Mouse (Mus musculus): ENCODE results near the gene Rplp1. TPM values are rescaled to one million over a fixed set of nuclear protein-coding genes. Genes with fewer than 3 reads are reported as not detected.

Gene Rplp1
- polyA plus RNA-seq, 1 experiment, result 6,021 TPM

DNA sequence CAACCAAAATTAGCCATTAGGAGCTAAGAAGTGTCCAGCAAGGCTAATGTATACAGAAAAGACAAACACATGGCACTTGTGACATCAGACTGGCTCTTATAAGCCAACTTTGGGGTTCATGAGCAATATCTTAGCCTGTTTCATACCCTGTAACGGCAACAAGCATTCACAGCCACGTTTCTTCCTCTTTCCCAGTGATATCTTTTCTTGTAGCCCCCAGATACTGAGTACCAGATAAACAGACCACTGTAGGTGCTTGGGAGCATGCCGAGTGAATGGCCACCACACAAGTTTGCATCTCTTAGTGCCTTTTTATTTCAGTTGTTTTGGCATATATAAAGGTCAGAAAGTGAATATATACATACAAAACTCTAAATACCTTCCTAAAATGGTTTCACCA lies 2.6 kb upstream of the Rplp1 start:
- Histone ChIP-seq H3K4me3 (ENCODE audit: low read depth, low read length) (no peak overlapping the region), H3K36me3 (ENCODE audit: control insufficient read depth, insufficient read depth, low read length, poor library complexity, severe bottlenecking) (peaks cover 61% of the 10 kb centered on the region), H3K9ac (ENCODE audit: low read depth, poor library complexity, severe bottlenecking) (no peak overlapping the region), H3K27me3 (ENCODE audit: control insufficient read depth, insufficient read depth, low read length, poor library complexity, severe bottlenecking) (no peaks in the 10 kb centered on the region), H3K27ac (ENCODE audit: insufficient read depth, low read length) (no peak overlapping the region), H3K4me1 (ENCODE audit: control insufficient read depth, insufficient read depth, low read length) (no peaks in the 10 kb centered on the region), H3K9me3 (replicated peaks; ENCODE audit: control insufficient read depth, insufficient read depth, low read length, poor library complexity, severe bottlenecking) (no peaks in the 10 kb centered on the region)
- TF ChIP-seq CTCF (IDR thresholded peaks at IDR 0.05; ENCODE audit: low read depth, low read length) (no peak), POLR2A (IDR thresholded peaks at IDR 0.05; ENCODE audit: insufficient read depth, low read length) (no peak), EP300 (IDR thresholded peaks at IDR 0.05; ENCODE audit: insufficient read depth, low read depth, low read length) (no peak)

DNA sequence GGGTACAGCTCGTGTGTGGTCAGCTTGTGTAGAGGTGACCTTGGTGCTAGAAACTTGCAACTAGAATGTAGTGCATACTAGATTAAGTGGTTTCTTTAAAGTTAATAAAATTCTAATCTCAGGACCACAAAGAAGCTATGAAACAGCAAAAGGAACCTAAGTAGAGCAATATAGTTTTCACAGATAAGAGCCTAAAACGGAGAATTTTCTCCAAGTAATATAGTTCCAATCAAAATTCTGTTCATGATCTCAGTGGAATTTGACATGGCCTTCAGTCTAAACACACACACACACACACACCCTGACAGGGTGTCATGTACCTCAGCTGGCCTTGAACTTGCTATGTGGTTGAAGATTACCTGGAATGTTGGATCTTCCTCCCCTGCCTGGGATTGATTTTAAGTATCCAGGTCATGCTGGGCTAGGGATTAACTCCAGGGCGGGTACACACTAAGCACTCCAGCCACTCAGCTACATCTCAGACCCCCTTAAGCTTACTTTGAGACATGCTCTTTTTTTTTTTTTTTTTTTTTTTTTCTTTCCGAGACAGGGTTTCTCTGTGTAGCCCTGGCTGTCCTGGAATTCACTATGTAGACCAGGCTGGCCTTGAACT lies 1.2 kb upstream of the Rplp1 start:
- Histone ChIP-seq H3K27ac (ENCODE audit: insufficient read depth, low read length) (peak overlapping the region; percentile 85; the same call in 1 of the 2 replicates), H3K9ac (ENCODE audit: low read depth, poor library complexity, severe bottlenecking) (peak overlapping the region; percentile 95), H3K4me3 (ENCODE audit: low read depth, low read length) (no peak overlapping the region), H3K9me3 (replicated peaks; ENCODE audit: control insufficient read depth, insufficient read depth, low read length, poor library complexity, severe bottlenecking) (no peaks in the 10 kb centered on the region), H3K36me3 (ENCODE audit: control insufficient read depth, insufficient read depth, low read length, poor library complexity, severe bottlenecking) (peaks cover 51% of the 10 kb centered on the region), H3K4me1 (ENCODE audit: control insufficient read depth, insufficient read depth, low read length) (no peaks in the 10 kb centered on the region), H3K27me3 (ENCODE audit: control insufficient read depth, insufficient read depth, low read length, poor library complexity, severe bottlenecking) (no peaks in the 10 kb centered on the region)
- no peak for TF ChIP-seq POLR2A (IDR thresholded peaks at IDR 0.05; ENCODE audit: insufficient read depth, low read length)
- no peak for TF ChIP-seq CTCF (IDR thresholded peaks at IDR 0.05; ENCODE audit: low read depth, low read length)
- no peak for TF ChIP-seq EP300 (IDR thresholded peaks at IDR 0.05; ENCODE audit: insufficient read depth, low read depth, low read length)

GRCm38 (mm10) chr9:61914917-61915300 lies 567 bp upstream of the Rplp1 start:
- Histone ChIP-seq H3K27ac (ENCODE audit: insufficient read depth, low read length) (peak overlapping the region; percentile 85), H3K27me3 (ENCODE audit: control insufficient read depth, insufficient read depth, low read length, poor library complexity, severe bottlenecking) (no peaks in the 10 kb centered on the region), H3K36me3 (ENCODE audit: control insufficient read depth, insufficient read depth, low read length, poor library complexity, severe bottlenecking) (peaks cover 47% of the 10 kb centered on the region), H3K9me3 (replicated peaks; ENCODE audit: control insufficient read depth, insufficient read depth, low read length, poor library complexity, severe bottlenecking) (no peaks in the 10 kb centered on the region), H3K9ac (ENCODE audit: low read depth, poor library complexity, severe bottlenecking) (peak overlapping the region; percentile 95), H3K4me1 (ENCODE audit: control insufficient read depth, insufficient read depth, low read length) (no peaks in the 10 kb centered on the region), H3K4me3 (ENCODE audit: low read depth, low read length) (peak overlapping the region; percentile 91)
- no peak for TF ChIP-seq CTCF (IDR thresholded peaks at IDR 0.05; ENCODE audit: low read depth, low read length)
- TF ChIP-seq POLR2A (IDR thresholded peaks at IDR 0.05; ENCODE audit: insufficient read depth, low read length), result no peak
- TF ChIP-seq EP300 (IDR thresholded peaks at IDR 0.05; ENCODE audit: insufficient read depth, low read depth, low read length), result no peak

DNA sequence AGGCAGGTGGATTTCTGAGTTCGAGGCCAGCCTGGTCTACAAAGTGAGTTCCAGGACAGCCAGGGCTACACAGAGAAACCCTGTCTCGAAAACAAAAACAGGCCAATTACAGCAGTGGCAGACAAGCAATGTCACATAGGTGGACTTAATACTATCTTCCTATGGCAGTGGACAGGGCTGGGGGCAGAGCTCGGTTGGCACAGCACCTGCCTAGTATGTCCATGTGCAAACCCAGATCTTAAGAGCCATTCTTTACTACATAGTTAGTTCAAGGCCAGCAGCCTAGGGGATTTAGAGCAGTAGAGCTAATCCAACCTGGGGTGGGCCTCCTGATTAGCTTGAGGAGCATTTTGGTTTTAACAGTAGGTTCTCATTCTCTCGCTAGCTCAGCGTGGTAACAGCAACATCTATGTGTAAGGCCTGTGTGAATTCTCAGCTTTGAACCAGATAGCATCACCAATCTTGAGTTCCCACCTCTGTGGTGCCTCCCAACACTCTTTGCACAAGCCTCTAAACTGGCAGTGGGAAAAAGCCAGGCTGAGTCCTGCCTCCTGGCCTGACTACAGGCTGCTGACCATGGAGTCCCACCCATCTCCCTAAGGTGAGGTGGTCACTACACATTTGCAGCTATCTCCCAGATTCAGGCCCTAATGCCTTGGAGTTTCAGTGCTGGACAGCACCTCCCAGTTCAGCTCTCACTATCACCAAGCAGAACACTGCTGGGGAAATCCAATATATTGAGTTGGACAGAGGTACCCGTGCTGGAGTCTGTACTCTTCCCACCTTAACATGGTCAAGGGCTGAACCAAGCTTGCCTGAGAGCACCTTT lies 2.8 kb downstream of the Rplp1 start:
- no peaks in the 10 kb centered on the region for H3K9me3 ChIP-seq (replicated peaks; ENCODE audit: control insufficient read depth, insufficient read depth, low read length, poor library complexity, severe bottlenecking)
- H3K27ac ChIP-seq (ENCODE audit: insufficient read depth, low read length), result peak overlapping the region; percentile 69
- TF ChIP-seq EP300 (IDR thresholded peaks at IDR 0.05; ENCODE audit: insufficient read depth, low read depth, low read length) (no peak), POLR2A (IDR thresholded peaks at IDR 0.05; ENCODE audit: insufficient read depth, low read length) (peak; percentile 8)
- no peaks in the 10 kb centered on the region for H3K4me1 ChIP-seq (ENCODE audit: control insufficient read depth, insufficient read depth, low read length)
- H3K36me3 ChIP-seq (ENCODE audit: control insufficient read depth, insufficient read depth, low read length, poor library complexity, severe bottlenecking), result peaks cover 24% of the 10 kb centered on the region
- H3K27me3 ChIP-seq (ENCODE audit: control insufficient read depth, insufficient read depth, low read length, poor library complexity, severe bottlenecking), result no peaks in the 10 kb centered on the region
- H3K4me3 ChIP-seq (ENCODE audit: low read depth, low read length), result no peak overlapping the region
- H3K9ac ChIP-seq (ENCODE audit: low read depth, poor library complexity, severe bottlenecking), result no peak overlapping the region

DNA sequence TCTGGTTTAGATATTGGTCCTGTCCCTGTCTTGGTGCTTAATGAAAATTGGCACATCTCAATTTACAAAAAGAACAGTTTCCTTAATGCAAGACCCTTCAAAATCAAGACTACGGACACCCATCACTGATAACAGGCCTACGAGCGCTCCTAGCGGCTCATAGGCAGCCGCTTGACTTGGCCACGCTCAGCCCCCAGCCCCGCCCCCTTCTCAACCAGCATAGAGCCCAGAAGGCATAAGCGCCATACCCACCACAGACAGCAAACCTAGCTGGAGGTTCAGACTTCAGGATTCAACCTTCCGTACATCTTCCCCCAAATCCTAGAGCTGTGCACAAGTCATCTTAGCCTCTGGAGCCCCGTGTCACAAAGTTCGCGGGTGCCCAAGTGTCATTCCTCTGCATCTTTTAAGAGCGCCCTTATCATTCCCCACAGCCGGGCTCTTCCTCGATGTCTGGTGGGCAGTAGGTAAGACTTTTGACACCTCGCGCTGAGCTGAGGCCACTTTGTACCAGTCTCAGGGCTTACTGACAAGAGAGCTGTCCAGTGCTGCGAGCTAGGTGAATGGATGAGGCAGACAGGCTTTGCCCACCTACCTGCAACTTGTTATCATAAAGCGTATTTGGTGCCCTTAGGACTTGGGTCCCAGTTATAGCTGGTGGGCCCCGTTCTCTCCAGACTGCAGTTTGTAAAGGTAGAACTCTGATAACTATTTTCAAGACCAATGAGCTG lies 3.7 kb downstream of the Rplp1 start:
- Histone ChIP-seq H3K27ac (ENCODE audit: insufficient read depth, low read length) (no peak overlapping the region), H3K4me1 (ENCODE audit: control insufficient read depth, insufficient read depth, low read length) (no peaks in the 10 kb centered on the region), H3K27me3 (ENCODE audit: control insufficient read depth, insufficient read depth, low read length, poor library complexity, severe bottlenecking) (no peaks in the 10 kb centered on the region), H3K4me3 (ENCODE audit: low read depth, low read length) (no peak overlapping the region), H3K9me3 (replicated peaks; ENCODE audit: control insufficient read depth, insufficient read depth, low read length, poor library complexity, severe bottlenecking) (no peaks in the 10 kb centered on the region), H3K36me3 (ENCODE audit: control insufficient read depth, insufficient read depth, low read length, poor library complexity, severe bottlenecking) (peaks cover 24% of the 10 kb centered on the region), H3K9ac (ENCODE audit: low read depth, poor library complexity, severe bottlenecking) (no peak overlapping the region)
- TF ChIP-seq POLR2A (IDR thresholded peaks at IDR 0.05; ENCODE audit: insufficient read depth, low read length) (no peak), CTCF (IDR thresholded peaks at IDR 0.05; ENCODE audit: low read depth, low read length) (peak; percentile 36)
